Mouse (Mus musculus) liver, embryonic 11.5 days (tissue): ENCODE results near the gene Mindy4. TPM values are rescaled to one million over a fixed set of nuclear protein-coding genes. Genes with fewer than 3 reads are reported as not detected.
A peak's percentile ranks its signal among the peaks of the same experiment; 100 is the strongest.

Experiments
- ATAC-seq: fragments of 200-750 bp; cut with Nextera tagmentation; replicated peaks from 2 replicates; pipeline ENCODE4 v1.8.0; 2017; ENCODE audit warnings: moderate number of reproducible peaks, mild to moderate bottlenecking, moderate TSS enrichment, moderate library complexity; ENCODE audit not compliant: low FRiP score
- DNase-seq: peaks from one replicate; pipeline ENCODE4 v3.0.0-alpha.2; 2017; ENCODE audit warnings: low spot score
- H3K27ac ChIP-seq: fragments of 300-500 bp; sonication (generic); 2 replicates; pipeline ENCODE4 v1.5.1; 2014; ENCODE audit warnings: mild to moderate bottlenecking, low read depth, low read length, control low read depth
- H3K27me3 ChIP-seq: fragments of 300-500 bp; sonication (generic); replicated peaks from 2 replicates; pipeline ENCODE4 v1.6.1; 2014; ENCODE audit warnings: low read length, mixed read lengths; ENCODE audit not compliant: control insufficient read depth, insufficient read depth
- H3K36me3 ChIP-seq: fragments of 300-500 bp; sonication (generic); 2 replicates; pipeline ENCODE4 v1.6.1; 2014; ENCODE audit warnings: mild to moderate bottlenecking, low read length, moderate library complexity, mixed read lengths; ENCODE audit not compliant: control insufficient read depth, insufficient read depth
- H3K4me1 ChIP-seq: fragments of 300-500 bp; sonication (generic); replicated peaks from 2 replicates; pipeline ENCODE4 v1.6.1; 2014; ENCODE audit warnings: low read length, mixed read lengths; ENCODE audit not compliant: control insufficient read depth, insufficient read depth
- H3K4me2 ChIP-seq: fragments of 300-500 bp; sonication (generic); 2 replicates; pipeline ENCODE4 v1.6.1; 2014; ENCODE audit warnings: mild to moderate bottlenecking, control low read depth, moderate library complexity
- H3K4me3 ChIP-seq: fragments of 300-500 bp; sonication (generic); 2 replicates; pipeline ENCODE4 v1.5.1; 2014; ENCODE audit warnings: low read depth, low read length, control low read depth
- H3K9ac ChIP-seq: fragments of 300-500 bp; sonication (generic); 2 replicates; pipeline ENCODE4 v1.6.1; 2014; ENCODE audit warnings: low read depth, low read length, control low read depth
- H3K9me3 ChIP-seq: fragments of 300-500 bp; sonication (generic); 2 replicates; pipeline ENCODE4 v1.6.1; 2016; ENCODE audit warnings: low read length, inconsistent platforms, mixed read lengths; ENCODE audit not compliant: control insufficient read depth
- WGBS: fragments of 180-500 bp; shearing (Covaris S2); extraction: QIAGEN DNeasy Blood & Tissue Kit; methylation state at CpG from one replicate; pipeline ENCODE4 v1.1.7; 2014; 5-methylcytosine and 5-hydroxymethylcytosine counted together
- polyA plus RNA-seq: library from polyadenylated mRNA; unstranded; fragments of >200 nt; fragmentation: Nextera tagmentation; extraction: Ambion mirVana; gene quantifications from 2 replicates; pipeline ENCODE4 v1.2.1, GENCODE M21; 2014

The Mindy4 gene
- polyA plus RNA-seq = 5.6 and 6.9 TPM in 2 replicates

DNA sequence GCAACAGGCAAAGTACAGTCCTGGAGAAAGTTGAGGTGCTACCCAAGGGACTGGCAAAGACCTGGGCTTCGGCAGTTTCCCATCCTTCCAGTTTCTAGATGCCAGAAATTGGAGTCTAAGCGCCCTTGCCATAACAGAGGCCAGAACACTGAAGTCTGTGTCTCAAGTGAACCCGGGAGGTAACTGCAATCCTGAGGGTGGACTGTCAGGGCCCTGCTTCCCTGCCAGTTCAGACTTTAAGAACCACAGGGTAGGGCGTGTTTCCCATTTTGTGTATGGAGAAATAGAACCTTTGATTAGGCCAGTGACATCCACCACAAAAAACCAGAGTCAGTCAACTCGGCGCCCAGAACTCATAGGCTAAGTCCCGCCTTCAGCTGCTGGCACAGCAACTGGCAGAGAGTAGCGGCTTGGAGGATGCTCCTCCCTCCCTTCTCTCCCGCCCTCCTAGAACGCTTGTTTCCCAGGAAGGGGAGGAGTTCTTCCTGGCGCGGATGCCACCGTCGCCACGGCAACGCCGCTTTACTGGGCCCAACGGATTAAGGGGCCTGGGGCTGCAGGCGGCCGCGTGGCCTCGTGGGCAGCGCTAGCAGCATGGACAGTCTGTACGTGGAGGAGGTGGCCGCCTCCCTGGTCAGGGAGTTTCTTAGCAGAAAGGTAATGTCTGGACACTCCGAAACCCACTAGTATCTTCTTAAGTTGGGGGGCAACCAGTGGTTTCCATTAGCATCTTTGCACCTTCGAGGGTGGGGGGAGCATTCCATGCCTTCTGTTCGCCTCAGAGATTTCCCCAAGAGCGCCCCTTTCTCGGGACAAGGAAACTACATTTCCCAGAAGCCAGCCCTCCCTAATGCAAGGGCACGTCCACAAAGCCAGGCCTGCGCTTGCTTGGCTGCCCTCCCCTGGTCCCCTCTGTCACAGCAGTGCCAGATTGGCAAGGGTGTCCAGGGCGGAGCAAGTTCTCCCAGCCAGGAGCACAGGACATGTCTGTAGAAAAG lies at the start of gene Mindy4:
TSS of gene Mindy4 (plus strand) at position 471 of the 998 bp plus-strand sequence.
- peak within 1 kb of the TSS; percentile 49 for H3K4me3 ChIP-seq
- H3K4me1 ChIP-seq = 0 out of 2 replicates have a peak, but pooled peaks cover 4% of the 10 kb centered on the region
- H3K9ac ChIP-seq = peak within 1 kb of the TSS; percentile 51
- peak; percentile 84 for ATAC-seq
- WGBS = 7% methylated on average over 33 of the region's 33 CpGs
- H3K36me3 ChIP-seq = no peaks in the 10 kb centered on the region
- DNase-seq = peak; percentile 73
- H3K4me2 ChIP-seq = peak within 1 kb of the TSS; percentile 63
- no peaks in the 10 kb centered on the region for H3K27me3 ChIP-seq
- no peak within 1 kb of the TSS for H3K27ac ChIP-seq
- H3K9me3 ChIP-seq = no peaks in the 10 kb centered on the region

- WGBS = 57% methylated on average over 1 of the region's 1 CpGs
- H3K4me2 ChIP-seq = no peak overlapping the region
- no peak for DNase-seq
- no peaks in the 10 kb centered on the region for H3K4me1 ChIP-seq
- no peaks in the 10 kb centered on the region for H3K9me3 ChIP-seq
- no peak for ATAC-seq
- H3K36me3 ChIP-seq = no peaks in the 10 kb centered on the region
- H3K9ac ChIP-seq = no peak overlapping the region
- H3K27me3 ChIP-seq = no peaks in the 10 kb centered on the region
- H3K27ac ChIP-seq = no peak overlapping the region
- no peak overlapping the region for H3K4me3 ChIP-seq
Observed at GRCm38 (mm10) chr6:55159256-55159655, 43.9 kb upstream of the Mindy4 start.

GRCm38 (mm10) chr6:55161311-55161761 lies 41.8 kb upstream of the Mindy4 start:
- H3K36me3 ChIP-seq = no peaks in the 10 kb centered on the region
- H3K9ac ChIP-seq = no peak overlapping the region
- H3K4me2 ChIP-seq = no peak overlapping the region
- no peaks in the 10 kb centered on the region for H3K4me1 ChIP-seq
- no peak overlapping the region for H3K27ac ChIP-seq
- H3K4me3 ChIP-seq = no peak overlapping the region
- ATAC-seq (no peak), DNase-seq (no peak)
- 74% methylated on average over 5 of the region's 5 CpGs for WGBS
- H3K9me3 ChIP-seq = no peaks in the 10 kb centered on the region
- H3K27me3 ChIP-seq = peaks cover 4% of the 10 kb centered on the region; the same call in 1 of the 2 replicates

DNA sequence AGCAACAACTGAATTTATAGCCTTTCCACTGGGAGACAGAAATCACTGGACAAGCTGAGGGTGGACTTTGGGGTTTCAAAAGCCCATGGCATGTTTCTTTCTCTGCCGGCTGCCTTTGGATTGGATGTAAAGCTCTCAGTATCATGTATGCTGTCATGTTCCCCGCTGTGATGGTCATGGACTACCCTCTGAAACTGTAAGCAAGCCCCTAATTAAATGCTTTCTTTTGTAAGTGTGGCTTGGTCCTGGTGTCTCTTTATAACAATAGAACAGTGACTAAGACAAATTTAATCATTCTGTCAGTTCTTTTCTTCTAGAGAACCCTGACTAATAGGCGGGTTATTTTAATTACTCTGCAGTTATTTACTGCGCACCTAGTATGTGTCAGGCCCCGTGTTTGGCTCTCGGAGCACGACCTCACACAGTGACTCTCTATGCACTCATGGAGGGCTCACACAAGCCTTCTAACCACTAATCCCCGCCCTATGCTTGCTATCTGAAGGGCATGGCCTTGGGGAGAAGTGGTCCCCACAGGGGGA lies 40.1 kb upstream of the Mindy4 start:
- H3K9me3 ChIP-seq = no peaks in the 10 kb centered on the region
- no peak overlapping the region for H3K9ac ChIP-seq
- H3K27ac ChIP-seq = no peak overlapping the region
- no peak for DNase-seq
- H3K4me1 ChIP-seq = no peaks in the 10 kb centered on the region
- 81% methylated on average over 8 of the region's 8 CpGs for WGBS
- H3K27me3 ChIP-seq = peaks cover 4% of the 10 kb centered on the region; the same call in 1 of the 2 replicates
- no peak overlapping the region for H3K4me2 ChIP-seq
- ATAC-seq = no peak
- H3K4me3 ChIP-seq = no peak overlapping the region
- no peaks in the 10 kb centered on the region for H3K36me3 ChIP-seq

GRCm38 (mm10) chr6:55166777-55167463 lies 36.3 kb upstream of the Mindy4 start:
- Histone ChIP-seq H3K9me3 (no peaks in the 10 kb centered on the region), H3K9ac (no peak overlapping the region), H3K4me1 (no peaks in the 10 kb centered on the region), H3K36me3 (no peaks in the 10 kb centered on the region), H3K4me3 (no peak overlapping the region), H3K27me3 (peaks cover 4% of the 10 kb centered on the region; the same call in 1 of the 2 replicates), H3K4me2 (no peak overlapping the region), H3K27ac (no peak overlapping the region)
- no peak for ATAC-seq
- peak; percentile 44 for DNase-seq
- WGBS = 47% methylated on average over 7 of the region's 7 CpGs

- Histone ChIP-seq H3K4me1 (no peaks in the 10 kb centered on the region; the same call in none of the 2 replicates), H3K9me3 (no peaks in the 10 kb centered on the region), H3K4me2 (no peak overlapping the region), H3K27me3 (no peaks in the 10 kb centered on the region; the same call in 1 of the 2 replicates), H3K9ac (no peak overlapping the region), H3K27ac (no peak overlapping the region), H3K4me3 (no peak overlapping the region), H3K36me3 (no peaks in the 10 kb centered on the region)
- WGBS = 58% methylated on average over 5 of the region's 5 CpGs
- DNase-seq (no peak), ATAC-seq (no peak)
Observed at GRCm38 (mm10) chr6:55169818-55170217, 33.4 kb upstream of the Mindy4 start.

DNA sequence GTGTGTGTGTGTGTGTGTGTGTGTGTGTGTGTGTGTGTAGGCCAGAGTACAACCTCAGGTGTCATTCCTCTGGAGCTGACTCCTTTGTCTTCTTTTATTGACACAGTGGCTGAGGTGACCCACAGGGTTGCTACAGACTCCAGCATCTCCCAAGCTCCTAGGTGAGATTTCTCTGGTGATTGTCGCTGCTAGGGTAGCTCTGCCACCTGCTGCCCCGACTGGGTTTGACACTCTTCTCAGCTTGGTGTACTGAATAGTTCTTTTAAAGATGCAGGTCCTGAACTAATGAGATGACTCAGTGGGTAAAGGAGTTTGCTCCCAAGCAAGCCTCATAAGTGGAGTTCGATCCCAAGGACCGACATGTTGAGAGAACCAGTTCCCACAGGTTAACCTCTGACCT lies 31.5 kb upstream of the Mindy4 start:
- no peaks in the 10 kb centered on the region for H3K36me3 ChIP-seq
- no peak overlapping the region for H3K4me2 ChIP-seq
- 58% methylated on average over 4 of the region's 4 CpGs for WGBS
- no peaks in the 10 kb centered on the region for H3K9me3 ChIP-seq
- H3K27ac ChIP-seq = no peak overlapping the region
- H3K9ac ChIP-seq = no peak overlapping the region
- H3K27me3 ChIP-seq = no peaks in the 10 kb centered on the region
- no peaks in the 10 kb centered on the region; the same call in none of the 2 replicates for H3K4me1 ChIP-seq
- DNase-seq (no peak), ATAC-seq (no peak)
- no peak overlapping the region for H3K4me3 ChIP-seq

DNA sequence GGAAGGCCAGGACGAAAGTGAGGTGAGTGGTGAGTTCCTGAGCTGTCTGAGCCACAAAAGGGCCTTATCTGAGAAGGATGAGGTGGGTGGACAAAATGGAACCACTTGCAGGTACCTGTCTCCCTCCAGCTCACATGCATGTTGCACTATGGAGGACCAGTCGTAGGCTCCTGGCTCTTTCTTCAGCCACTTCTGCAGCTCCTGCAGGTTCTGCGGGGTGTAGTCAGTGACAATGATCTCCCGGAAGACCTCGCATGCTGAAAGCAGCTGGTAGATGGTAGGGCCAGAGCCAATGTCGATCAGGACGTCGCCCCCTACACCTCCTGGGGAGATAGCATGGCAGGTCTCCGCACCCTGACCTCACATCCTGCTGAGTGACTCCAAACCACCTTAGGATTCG lies 30.0 kb upstream of the Mindy4 start:
- Histone ChIP-seq H3K4me2 (no peak overlapping the region), H3K9ac (no peak overlapping the region), H3K4me1 (no peaks in the 10 kb centered on the region; the same call in none of the 2 replicates), H3K27ac (no peak overlapping the region), H3K4me3 (no peak overlapping the region), H3K9me3 (no peaks in the 10 kb centered on the region), H3K27me3 (no peaks in the 10 kb centered on the region), H3K36me3 (no peaks in the 10 kb centered on the region)
- WGBS = 70% methylated on average over 10 of the region's 10 CpGs
- DNase-seq (no peak), ATAC-seq (no peak)
